Mouse (Mus musculus): ENCODE data around the gene Zwilch. TPM values are rescaled to one million over a fixed set of nuclear protein-coding genes. Genes with fewer than 3 reads are reported as not detected.
A peak's percentile ranks its signal among the peaks of the same experiment; 100 is the strongest.

Gene Zwilch
- polyA plus RNA-seq, 1 experiment from 2014 or later = 7.5 TPM

GRCm38 (mm10) chr9:64105301-64105700, 67.6 kb downstream of the Zwilch start:
- WGBS = 67% methylated on average over 6 of the region's 6 CpGs
- ATAC-seq (replicated peaks; ENCODE audit: low FRiP score, low read depth) (no peak), DNase-seq (ENCODE audit: low spot score) (no peak)
- no peaks in the 10 kb centered on the region; the same call in 1 of the 2 replicates for H3K4me1 ChIP-seq (replicated peaks; ENCODE audit: insufficient read depth, low read length)
- no peak overlapping the region for H3K4me3 ChIP-seq (replicated peaks; ENCODE audit: low read depth, low read length)
- no peaks in the 10 kb centered on the region for H3K9me3 ChIP-seq (replicated peaks; ENCODE audit: low read length)
- no peak overlapping the region for H3K9ac ChIP-seq (ENCODE audit: low read depth, low read length)
- H3K4me2 ChIP-seq (ENCODE audit: low read length) = no peak overlapping the region
- H3K36me3 ChIP-seq (ENCODE audit: insufficient read depth, low read length) = no peaks in the 10 kb centered on the region
- H3K27ac ChIP-seq = no peak overlapping the region
- no peaks in the 10 kb centered on the region for H3K27me3 ChIP-seq (ENCODE audit: insufficient read depth, low read length)
- no peak for TF ChIP-seq CTCF (IDR thresholded peaks at IDR 0.05; ENCODE audit: low read depth)

GRCm38 (mm10) chr9:64100442-64100841, 72.5 kb downstream of the Zwilch start:
- Histone ChIP-seq H3K9me3 (replicated peaks; ENCODE audit: low read length) (no peaks in the 10 kb centered on the region), H3K4me2 (ENCODE audit: low read length) (no peak overlapping the region), H3K36me3 (ENCODE audit: insufficient read depth, low read length) (no peaks in the 10 kb centered on the region), H3K27me3 (ENCODE audit: insufficient read depth, low read length) (no peaks in the 10 kb centered on the region), H3K27ac (no peak overlapping the region), H3K4me3 (replicated peaks; ENCODE audit: low read depth, low read length) (no peak overlapping the region), H3K9ac (ENCODE audit: low read depth, low read length) (no peak overlapping the region), H3K4me1 (replicated peaks; ENCODE audit: insufficient read depth, low read length) (no peaks in the 10 kb centered on the region; the same call in 1 of the 2 replicates)
- 3% methylated on average over 4 of the region's 4 CpGs for WGBS
- ATAC-seq (replicated peaks; ENCODE audit: low FRiP score, low read depth) (no peak), DNase-seq (ENCODE audit: low spot score) (peak; percentile 70)
- TF ChIP-seq CTCF (IDR thresholded peaks at IDR 0.05; ENCODE audit: low read depth) = peak; percentile 89

GRCm38 (mm10) chr9:64098282-64098681, 74.6 kb downstream of the Zwilch start:
- no peak overlapping the region for H3K4me2 ChIP-seq (ENCODE audit: low read length)
- H3K4me1 ChIP-seq (replicated peaks; ENCODE audit: insufficient read depth, low read length) = 0 out of 2 replicates have a peak, but pooled peaks cover 3% of the 10 kb centered on the region
- H3K4me3 ChIP-seq (replicated peaks; ENCODE audit: low read depth, low read length) = no peak overlapping the region
- no peak for ATAC-seq (replicated peaks; ENCODE audit: low FRiP score, low read depth)
- 77% methylated on average over 4 of the region's 4 CpGs for WGBS
- H3K27ac ChIP-seq = no peak overlapping the region
- H3K9ac ChIP-seq (ENCODE audit: low read depth, low read length) = no peak overlapping the region
- no peaks in the 10 kb centered on the region for H3K9me3 ChIP-seq (replicated peaks; ENCODE audit: low read length)
- TF ChIP-seq CTCF (IDR thresholded peaks at IDR 0.05; ENCODE audit: low read depth) = peak; percentile 64
- peak; percentile 56 for DNase-seq (ENCODE audit: low spot score)
- no peaks in the 10 kb centered on the region for H3K27me3 ChIP-seq (ENCODE audit: insufficient read depth, low read length)
- no peaks in the 10 kb centered on the region for H3K36me3 ChIP-seq (ENCODE audit: insufficient read depth, low read length)

DNA sequence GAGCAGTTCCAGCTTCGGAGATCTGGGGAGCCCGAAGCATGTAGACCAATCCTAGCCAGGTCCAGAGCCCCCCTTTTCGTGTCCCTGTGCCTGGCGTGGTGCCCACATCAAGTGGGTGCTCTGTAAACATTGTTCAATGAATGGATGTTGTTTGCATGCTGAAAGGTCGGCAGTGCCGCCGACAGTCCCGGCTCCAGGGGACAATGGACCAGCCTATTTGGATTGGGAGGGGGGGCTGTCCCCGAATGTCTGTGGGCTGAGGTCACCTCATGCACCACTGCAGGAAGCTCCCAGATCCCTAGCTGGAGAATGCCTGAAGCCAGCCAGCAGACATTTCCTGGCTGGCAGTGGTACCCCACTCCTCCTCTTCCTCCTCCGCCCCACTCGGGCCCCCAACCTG, 78.8 kb downstream of the Zwilch start:
- no peak overlapping the region for H3K27ac ChIP-seq
- WGBS = 59% methylated on average over 11 of the region's 11 CpGs
- ATAC-seq (replicated peaks; ENCODE audit: low FRiP score, low read depth) (no peak), DNase-seq (ENCODE audit: low spot score) (no peak)
- H3K9ac ChIP-seq (ENCODE audit: low read depth, low read length) = no peak overlapping the region
- no peaks in the 10 kb centered on the region for H3K36me3 ChIP-seq (ENCODE audit: insufficient read depth, low read length)
- H3K4me2 ChIP-seq (ENCODE audit: low read length) = no peak overlapping the region
- H3K4me3 ChIP-seq (replicated peaks; ENCODE audit: low read depth, low read length) = no peak overlapping the region
- no peak for TF ChIP-seq CTCF (IDR thresholded peaks at IDR 0.05; ENCODE audit: low read depth)
- no peaks in the 10 kb centered on the region for H3K9me3 ChIP-seq (replicated peaks; ENCODE audit: low read length)
- H3K4me1 ChIP-seq (replicated peaks; ENCODE audit: insufficient read depth, low read length) = 0 out of 2 replicates have a peak, but pooled peaks cover 3% of the 10 kb centered on the region
- no peaks in the 10 kb centered on the region for H3K27me3 ChIP-seq (ENCODE audit: insufficient read depth, low read length)

- H3K4me1 ChIP-seq (replicated peaks; ENCODE audit: insufficient read depth, low read length) = peaks cover 11% of the 10 kb centered on the region
- H3K27me3 ChIP-seq (ENCODE audit: insufficient read depth, low read length) = no peaks in the 10 kb centered on the region
- no peak for TF ChIP-seq CTCF (IDR thresholded peaks at IDR 0.05; ENCODE audit: low read depth)
- no peaks in the 10 kb centered on the region for H3K36me3 ChIP-seq (ENCODE audit: insufficient read depth, low read length)
- H3K4me3 ChIP-seq (replicated peaks; ENCODE audit: low read depth, low read length) = no peak overlapping the region
- H3K9me3 ChIP-seq (replicated peaks; ENCODE audit: low read length) = no peaks in the 10 kb centered on the region
- no peak overlapping the region for H3K4me2 ChIP-seq (ENCODE audit: low read length)
- 0 out of 2 replicates have a peak overlapping the region, but pooled peaks have one; percentile 47 for H3K27ac ChIP-seq
- no peak overlapping the region for H3K9ac ChIP-seq (ENCODE audit: low read depth, low read length)
- DNase-seq (ENCODE audit: low spot score) (peak; percentile 49), ATAC-seq (replicated peaks; ENCODE audit: low FRiP score, low read depth) (no peak)
- 49% methylated on average over 12 of the region's 12 CpGs for WGBS
Observed at GRCm38 (mm10) chr9:64089004-64089403, 83.9 kb downstream of the Zwilch start.

DNA sequence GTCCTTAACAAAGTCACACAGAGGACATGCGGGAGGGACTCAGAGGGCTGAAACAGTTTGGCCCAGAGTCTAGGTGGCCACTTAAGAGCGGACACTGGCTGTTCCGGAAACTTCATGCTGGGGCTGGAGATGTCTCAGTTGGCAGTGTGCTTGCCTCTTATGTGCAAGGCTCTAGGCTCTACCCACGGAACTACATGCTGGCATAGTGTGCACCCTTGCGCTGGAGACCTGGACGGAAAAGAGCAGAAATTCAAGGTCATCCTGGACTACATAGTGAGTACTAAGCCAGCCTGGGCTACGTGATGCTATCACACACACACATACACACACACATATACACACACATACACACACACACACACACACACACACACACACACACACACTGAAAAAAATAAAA, 84.6 kb downstream of the Zwilch start:
- Histone ChIP-seq H3K9me3 (replicated peaks; ENCODE audit: low read length) (no peaks in the 10 kb centered on the region), H3K27me3 (ENCODE audit: insufficient read depth, low read length) (no peaks in the 10 kb centered on the region), H3K4me2 (ENCODE audit: low read length) (no peak overlapping the region), H3K27ac (no peak overlapping the region), H3K36me3 (ENCODE audit: insufficient read depth, low read length) (no peaks in the 10 kb centered on the region), H3K4me1 (replicated peaks; ENCODE audit: insufficient read depth, low read length) (peaks cover 12% of the 10 kb centered on the region), H3K9ac (ENCODE audit: low read depth, low read length) (no peak overlapping the region), H3K4me3 (replicated peaks; ENCODE audit: low read depth, low read length) (no peak overlapping the region)
- DNase-seq (ENCODE audit: low spot score) = no peak
- 88% methylated on average over 7 of the region's 7 CpGs for WGBS
- no peak for TF ChIP-seq CTCF (IDR thresholded peaks at IDR 0.05; ENCODE audit: low read depth)
- no peak for ATAC-seq (replicated peaks; ENCODE audit: low FRiP score, low read depth)
